Comparison of ENCODE assay signal across 34 mouse cellular contexts in genomic region chr1:93158916-93159315, GRCm38 (mm10). TPM values are rescaled to one million over a fixed set of nuclear protein-coding genes. Genes with fewer than 3 reads are reported as not detected.
DNase-seq lines count a peak whose midpoint lies in the region; ATAC-seq and TF ChIP-seq lines count a peak whose summit lies in the region.
"Had no signal": no experiment of that assay in that cellular context is flagged by ENCODE, and none has a peak within 500 bp of the region (broad histone marks: within the 10 kb centered on the region; RNA-seq: fewer than 3 reads in every experiment).

No protein-coding gene starts in this region.

- no peak overlapping the region for H3K4me3 ChIP-seq in kidney, adult 2 months (ENCODE audit: insufficient read depth, low read depth, low read length)
- peak overlapping the region; percentile 22; the same call in 1 of the 2 replicates for H3K4me3 ChIP-seq in lung, embryonic 14.5 days (ENCODE audit: low read depth, low read length)
- H3K4me3 ChIP-seq in intestine, embryonic 15.5 days (replicated peaks) = no peak overlapping the region; the same call in 1 of the 2 replicates
- H3K4me3 ChIP-seq in lung, postnatal 0 days (ENCODE audit: low read depth, low read length) = peak overlapping the region; percentile 39
- H3K4me3 ChIP-seq: embryonic facial prominence, embryonic 12.5 days; forebrain, embryonic 10.5 days; forebrain, embryonic 15.5 days; heart, embryonic 12.5 days; hindbrain, embryonic 13.5 days; limb, embryonic 10.5 days; limb, embryonic 15.5 days; liver, embryonic 13.5 days; megakaryocyte, embryonic 14.5 days; midbrain, embryonic 12.5 days; myocyte; neural tube, embryonic 12.5 days had no signal

- no peak for TF ChIP-seq POLR2A in kidney, adult 2 months (IDR thresholded peaks at IDR 0.05; ENCODE audit: low read depth, low read length)

- TF ChIP-seq CTCF in kidney, adult 2 months (conservative IDR thresholded peaks at IDR 0.05; ENCODE audit: insufficient read depth, insufficient read length, low read depth, low read length) = no peak
- no peak for TF ChIP-seq CTCF in lung, embryonic 14.5 days (IDR thresholded peaks at IDR 0.05; ENCODE audit: low read depth)
- TF ChIP-seq CTCF in lung, postnatal 0 days (IDR thresholded peaks at IDR 0.05) = no peak

- 81% methylated on average over 8 of the region's 8 CpGs for WGBS in kidney, adult 2 months
- WGBS in lung, embryonic 14.5 days = 69% methylated on average over 8 of the region's 8 CpGs
- WGBS in intestine, embryonic 15.5 days = 72% methylated on average over 8 of the region's 8 CpGs
- WGBS in lung, postnatal 0 days = 55% methylated on average over 8 of the region's 8 CpGs

- no peak overlapping the region for H3K27ac ChIP-seq in kidney, adult 2 months (ENCODE audit: insufficient read depth, low read depth, low read length)
- H3K27ac ChIP-seq in lung, embryonic 14.5 days (ENCODE audit: low read depth) = no peak overlapping the region
- no peak overlapping the region for H3K27ac ChIP-seq in intestine, embryonic 15.5 days
- peak overlapping the region; percentile 93; the same call in 1 of the 2 replicates for H3K27ac ChIP-seq in lung, postnatal 0 days (ENCODE audit: low read length)
- H3K27ac ChIP-seq: embryonic facial prominence, embryonic 12.5 days; forebrain, embryonic 10.5 days; forebrain, embryonic 15.5 days; hindbrain, embryonic 13.5 days; liver, embryonic 13.5 days; midbrain, embryonic 12.5 days; neural tube, embryonic 12.5 days had no signal

- no peaks in the 10 kb centered on the region for H3K36me3 ChIP-seq in kidney, adult 2 months (ENCODE audit: control insufficient read depth, insufficient read depth, low read length)
- H3K36me3 ChIP-seq in lung, embryonic 14.5 days (ENCODE audit: insufficient read depth) = no peaks in the 10 kb centered on the region
- no peaks in the 10 kb centered on the region for H3K36me3 ChIP-seq in intestine, embryonic 15.5 days
- H3K36me3 ChIP-seq in lung, postnatal 0 days (ENCODE audit: insufficient read depth, low read length) = no peaks in the 10 kb centered on the region
- H3K36me3 ChIP-seq: embryonic facial prominence, embryonic 12.5 days; forebrain, embryonic 10.5 days; forebrain, embryonic 15.5 days; heart, embryonic 12.5 days; hindbrain, embryonic 13.5 days; limb, embryonic 10.5 days; limb, embryonic 15.5 days; liver, embryonic 13.5 days; midbrain, embryonic 12.5 days; neural tube, embryonic 12.5 days had no signal

- H3K9me3 ChIP-seq in lung, embryonic 14.5 days (ENCODE audit: low read depth, low read length) = no peaks in the 10 kb centered on the region
- H3K9me3 ChIP-seq in intestine, embryonic 15.5 days = no peaks in the 10 kb centered on the region
- H3K9me3 ChIP-seq in lung, postnatal 0 days (ENCODE audit: low read length) = no peaks in the 10 kb centered on the region
- H3K9me3 ChIP-seq: embryonic facial prominence, embryonic 12.5 days; forebrain, embryonic 10.5 days; forebrain, embryonic 15.5 days; heart, embryonic 12.5 days; hindbrain, embryonic 13.5 days; limb, embryonic 10.5 days; limb, embryonic 15.5 days; liver, embryonic 13.5 days; megakaryocyte, embryonic 14.5 days; midbrain, embryonic 12.5 days; neural tube, embryonic 12.5 days had no signal

- DNase-seq in kidney, adult 9 months = peak; percentile 18
- no peak for DNase-seq in kidney, adult 2 months
- DNase-seq in lung, embryonic 14.5 days = no peak
- DNase-seq in lung, postnatal 25 days (ENCODE audit: low spot score) = no peak
- peak; percentile 34 for DNase-seq in lung, postnatal 0 days (ENCODE audit: low spot score)
- no peak for DNase-seq in MN1 (ENCODE audit: low spot score)
- DNase-seq in left cerebral cortex, adult 18-20 months (ENCODE audit: low spot score in 2 of 2) = no peak
- DNase-seq: adrenal gland, postnatal 14 days; gastrocnemius, postnatal 25 days; heart, adult 18-20 months; heart, postnatal 4 days; layer of hippocampus, postnatal 36 days; liver, embryonic 13.5 days; right cerebral cortex, adult 18-20 months; spleen, adult 18-20 months; thymus, adult 2 months; thymus, postnatal 36 days had no signal

- H3K4me2 ChIP-seq in lung, embryonic 14.5 days = peak overlapping the region; percentile 48
- H3K4me2 ChIP-seq in intestine, embryonic 15.5 days (replicated peaks) = peak overlapping the region; percentile 55
- peak overlapping the region; percentile 46 for H3K4me2 ChIP-seq in lung, postnatal 0 days (replicated peaks; ENCODE audit: low read depth, low read length)
- H3K4me2 ChIP-seq: embryonic facial prominence, embryonic 12.5 days; forebrain, embryonic 15.5 days; heart, embryonic 12.5 days; hindbrain, embryonic 13.5 days; limb, embryonic 15.5 days; liver, embryonic 13.5 days; midbrain, embryonic 12.5 days; neural tube, embryonic 12.5 days had no signal

- no peak for TF ChIP-seq EP300 in lung, postnatal 0 days (IDR thresholded peaks at IDR 0.05)

- no peaks in the 10 kb centered on the region for H3K27me3 ChIP-seq in kidney, adult 2 months (replicated peaks; ENCODE audit: control insufficient read depth, insufficient read depth, low read length)
- no peaks in the 10 kb centered on the region for H3K27me3 ChIP-seq in lung, embryonic 14.5 days (ENCODE audit: insufficient read depth, low read length)
- no peaks in the 10 kb centered on the region for H3K27me3 ChIP-seq in intestine, embryonic 15.5 days (replicated peaks)
- no peaks in the 10 kb centered on the region for H3K27me3 ChIP-seq in lung, postnatal 0 days (replicated peaks; ENCODE audit: insufficient read depth, low read length)
- H3K27me3 ChIP-seq: embryonic facial prominence, embryonic 12.5 days; forebrain, embryonic 15.5 days; hindbrain, embryonic 13.5 days; limb, embryonic 15.5 days; liver, embryonic 13.5 days; midbrain, embryonic 12.5 days; neural tube, embryonic 12.5 days had no signal

- ATAC-seq in lung, embryonic 14.5 days (ENCODE audit: insufficient read depth) = no peak
- ATAC-seq in intestine, embryonic 15.5 days = no peak
- no peak for ATAC-seq in lung, postnatal 0 days
- ATAC-seq: forebrain, embryonic 15.5 days had no signal

- H3K4me1 ChIP-seq in kidney, adult 2 months (ENCODE audit: control insufficient read depth, insufficient read depth, low read length) = peaks cover 3% of the 10 kb centered on the region; the same call in 1 of the 2 replicates
- peaks cover 6% of the 10 kb centered on the region for H3K4me1 ChIP-seq in lung, embryonic 14.5 days (ENCODE audit: insufficient read depth)
- H3K4me1 ChIP-seq in intestine, embryonic 15.5 days (replicated peaks) = peaks cover 18% of the 10 kb centered on the region; the same call in 1 of the 2 replicates
- H3K4me1 ChIP-seq in lung, postnatal 0 days (ENCODE audit: insufficient read depth, low read depth, low read length) = 0 out of 2 replicates have a peak, but pooled peaks cover 3% of the 10 kb centered on the region
- H3K4me1 ChIP-seq: embryonic facial prominence, embryonic 12.5 days; forebrain, embryonic 15.5 days; hindbrain, embryonic 13.5 days; liver, embryonic 13.5 days; megakaryocyte, embryonic 14.5 days; midbrain, embryonic 12.5 days; neural tube, embryonic 12.5 days had no signal

- no peak overlapping the region for H3K9ac ChIP-seq in lung, embryonic 14.5 days
- H3K9ac ChIP-seq in intestine, embryonic 15.5 days = no peak overlapping the region
- no peak overlapping the region; the same call in 1 of the 2 replicates for H3K9ac ChIP-seq in lung, postnatal 0 days (replicated peaks; ENCODE audit: low read depth)
- H3K9ac ChIP-seq: embryonic facial prominence, embryonic 12.5 days; forebrain, embryonic 15.5 days; heart, embryonic 12.5 days; hindbrain, embryonic 13.5 days; limb, embryonic 15.5 days; liver, embryonic 13.5 days; midbrain, embryonic 12.5 days; neural tube, embryonic 12.5 days had no signal

RNA-seq across cellular contexts. Expression of gene 2310007B03Rik, which starts 1.8 kb away (rescaled TPM):
- 7.9 and 10.4 TPM in 2 replicates for polyA plus RNA-seq in kidney, adult 2 months (2012; rRNA removed)
- polyA plus RNA-seq in lung, embryonic 14.5 days (2014; fragmentation: Nextera tagmentation; extraction: Ambion mirVana) = 9.5 TPM in 2 replicates
- 8.7 and 10.4 TPM in 2 replicates for polyA plus RNA-seq in intestine, embryonic 15.5 days (2015; fragmentation: Nextera tagmentation; extraction: Ambion mirVana)
- 65.3 and 73.6 TPM in 2 replicates for polyA plus RNA-seq in lung, postnatal 0 days (2015; fragmentation: Nextera tagmentation; extraction: Ambion mirVana)
- total RNA-seq in left cerebral cortex, adult 18-20 months (2021) = not detected
- total RNA-seq: adrenal gland, postnatal 14 days; gastrocnemius, adult 18-20 months; gastrocnemius, postnatal 25 days; heart, postnatal 4 days; layer of hippocampus, postnatal 36 days; left cerebral cortex, postnatal 10 days; MEL had no signal
- polyA plus RNA-seq: frontal cortex, adult 2 months; heart, embryonic 12.5 days had no signal

RNA-seq across cellular contexts. Expression of gene Crocc2, which starts 9.6 kb away (rescaled TPM):
- 0.03 and 0.04 TPM in 2 replicates for polyA plus RNA-seq in kidney, adult 2 months (2012; rRNA removed)
- 2.8 and 3.7 TPM in 2 replicates for polyA plus RNA-seq in lung, embryonic 14.5 days (2014; fragmentation: Nextera tagmentation; extraction: Ambion mirVana)
- polyA plus RNA-seq in intestine, embryonic 15.5 days (2015; fragmentation: Nextera tagmentation; extraction: Ambion mirVana) = 0.04 and 0.13 TPM in 2 replicates
- polyA plus RNA-seq in lung, postnatal 0 days (2015; fragmentation: Nextera tagmentation; extraction: Ambion mirVana) = 1.3 TPM in 2 replicates
- total RNA-seq in left cerebral cortex, adult 18-20 months (2021) = under 1 TPM; 0.07 to 0.16 TPM
- total RNA-seq: gastrocnemius, adult 18-20 months; gastrocnemius, postnatal 25 days; MEL had no signal
- polyA plus RNA-seq: liver, embryonic 13.5 days; myocyte had no signal

RNA-seq across cellular contexts. Expression of gene Agxt, which starts 23.9 kb away (rescaled TPM):
- 0.08 TPM in 1 of 2 replicates, not detected in the other for polyA plus RNA-seq in kidney, adult 2 months (2012; rRNA removed)
- 0.27 TPM in 1 of 2 replicates, not detected in the other for polyA plus RNA-seq in lung, embryonic 14.5 days (2014; fragmentation: Nextera tagmentation; extraction: Ambion mirVana)
- 0.59 and 0.62 TPM in 2 replicates for polyA plus RNA-seq in intestine, embryonic 15.5 days (2015; fragmentation: Nextera tagmentation; extraction: Ambion mirVana)
- polyA plus RNA-seq in lung, postnatal 0 days (2015; fragmentation: Nextera tagmentation; extraction: Ambion mirVana) = 0.08 and 0.10 TPM in 2 replicates
- not detected for total RNA-seq in left cerebral cortex, adult 18-20 months (2021)
- total RNA-seq: gastrocnemius, adult 18-20 months; gastrocnemius, postnatal 25 days; heart, adult 18-20 months; heart, postnatal 4 days; layer of hippocampus, postnatal 36 days; left cerebral cortex, postnatal 10 days; MEL; midbrain, postnatal 0 days had no signal
- polyA plus RNA-seq: embryonic facial prominence, embryonic 12.5 days; forebrain, embryonic 10.5 days; forebrain, embryonic 15.5 days; frontal cortex, adult 2 months; heart, embryonic 12.5 days; hindbrain, embryonic 13.5 days; limb, embryonic 15.5 days; midbrain, embryonic 12.5 days; midbrain, postnatal 0 days; myocyte; neural tube, embryonic 12.5 days had no signal

RNA-seq across cellular contexts. Expression of gene Kif1a, which starts 57.2 kb away (rescaled TPM):
- 1.3 and 1.4 TPM in 2 replicates for polyA plus RNA-seq in kidney, adult 2 months (2012; rRNA removed)
- 8.6 and 11.2 TPM in 2 replicates for polyA plus RNA-seq in lung, embryonic 14.5 days (2014; fragmentation: Nextera tagmentation; extraction: Ambion mirVana)
- polyA plus RNA-seq in intestine, embryonic 15.5 days (2015; fragmentation: Nextera tagmentation; extraction: Ambion mirVana) = 18.3 and 21.4 TPM in 2 replicates
- 3.2 and 4.4 TPM in 2 replicates for polyA plus RNA-seq in lung, postnatal 0 days (2015; fragmentation: Nextera tagmentation; extraction: Ambion mirVana)
- 100 to 1,000 TPM; 735 to 776 TPM for total RNA-seq in left cerebral cortex, adult 18-20 months (2021)
- total RNA-seq: MEL had no signal

Comparison
In these comparisons a context has a peak if more than half of its experiments do, and no peak if none do; other contexts are left out.
1. DNase-seq: peak in kidney, adult 9 months (single experiment) and lung, postnatal 0 days (single experiment); none in kidney, adult 2 months (single experiment), lung, embryonic 14.5 days (single experiment), lung, postnatal 25 days (single experiment), MN1 (single experiment) and left cerebral cortex, adult 18-20 months (0 of 2).
2. H3K4me3 ChIP-seq: peak in lung, embryonic 14.5 days (single experiment) and lung, postnatal 0 days (single experiment); none in kidney, adult 2 months (single experiment) and intestine, embryonic 15.5 days (single experiment).
3. Peak in every context shown above with its lines, with median percentiles within 50 percentile points of each other: H3K4me2 ChIP-seq.